Mouse (Mus musculus): ENCODE data around the gene Arfgap1. TPM values are rescaled to one million over a fixed set of nuclear protein-coding genes. Genes with fewer than 3 reads are reported as not detected.

Gene Arfgap1
- 10 to 100 TPM; 25.6 to 47.4 TPM for polyA plus RNA-seq (2012; fragmentation: generic; extraction: Trizol)

DNA sequence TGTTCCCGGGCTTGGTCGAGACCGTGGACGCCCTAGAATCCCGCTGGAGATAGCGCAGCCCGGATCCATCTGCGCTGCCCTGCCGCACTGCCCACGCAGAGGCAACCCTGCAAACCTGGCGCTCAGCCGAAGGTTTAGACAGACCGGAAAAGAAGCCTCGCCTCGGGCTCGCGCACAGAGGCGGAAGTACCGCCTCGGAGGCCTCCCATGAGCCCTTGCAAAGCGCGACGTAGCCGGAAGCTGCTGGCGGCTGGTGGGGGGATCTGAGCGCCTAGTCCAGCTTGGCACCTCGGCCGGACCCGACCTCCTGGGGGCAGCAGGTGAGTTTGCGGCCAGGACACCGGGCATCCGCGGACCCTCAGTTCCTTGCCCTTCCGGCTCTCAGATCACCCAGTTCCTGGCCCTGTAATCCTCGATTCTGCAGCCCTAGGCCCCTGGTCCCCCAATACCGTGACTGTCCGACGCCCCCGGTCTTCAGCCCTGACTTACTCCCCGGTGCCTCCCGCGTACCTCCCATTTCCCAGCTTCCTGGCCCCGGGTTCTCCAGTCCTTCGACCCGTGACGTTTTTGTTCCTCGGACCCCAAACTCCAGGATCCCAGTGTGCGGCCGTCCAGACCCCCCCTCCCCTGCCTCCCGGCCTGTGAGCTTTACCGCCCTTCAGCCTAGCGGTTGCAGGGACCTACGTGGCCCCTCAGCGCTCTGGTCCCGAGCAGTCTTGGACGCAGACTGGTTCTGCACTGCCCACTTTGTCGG is at the start of gene Arfgap1:
TSS of gene Arfgap1 (plus strand) at position 216 of the 754 bp plus-strand sequence.

GRCm38 (mm10) chr2:180920810-180921400 is 46.1 kb upstream of the Arfgap1 start, which contains the start of gene Ythdf1:
Gene Ythdf1 (minus strand): TSS chr2:180920949.

DNA sequence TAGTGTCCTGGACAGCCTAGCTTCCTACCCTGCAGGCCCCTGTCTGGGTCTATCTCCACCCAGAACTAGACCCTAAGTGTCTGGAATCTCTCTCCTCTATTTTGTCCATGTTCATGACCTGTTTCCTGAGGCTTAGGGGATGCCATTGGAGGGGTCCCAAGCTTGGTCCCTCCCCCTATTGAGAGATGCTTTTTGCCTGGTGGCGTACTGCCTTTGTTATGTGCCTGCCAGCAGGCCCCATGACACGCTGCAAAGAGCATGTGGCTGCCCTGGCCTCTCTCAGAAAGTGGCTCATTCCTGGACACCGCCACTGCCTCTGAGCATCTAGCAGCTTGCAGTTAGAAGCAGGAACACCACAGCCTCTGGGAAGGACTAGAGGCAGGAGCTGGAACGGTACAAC is 38.3 kb upstream of the Arfgap1 start, which contains the start of gene Birc7:
TSS of gene Birc7 (plus strand) at position 301 of the 400 bp plus-strand sequence.

GRCm38 (mm10) chr2:180954061-180955047 is 12.7 kb upstream of the Arfgap1 start, which contains the start of gene Nkain4:
Gene Nkain4 (minus strand): TSS chr2:180954699.

GRCm38 (mm10) chr2:180986449-180986848 is 19.4 kb downstream of the Arfgap1 start, which contains the start of gene Col20a1:
Gene Col20a1 (plus strand): TSS chr2:180986535.

Other genes starting within 250 kb of the Arfgap1 start
- gene Slc17a9, start 242.0 kb upstream of the Arfgap1 start, polyA plus RNA-seq (2012; fragmentation: generic; extraction: Trizol) = under 1 TPM in 1 of 2 experiments, not detected in 1; 0.28 TPM
- not detected for gene Bhlhe23, start 190.3 kb upstream of the Arfgap1 start, polyA plus RNA-seq (2012; fragmentation: generic; extraction: Trizol)
- 10 to 100 TPM in 1 of 2 experiments, 1 to 10 TPM in 1; 8.9 to 21.8 TPM for gene Ythdf1, start 46.3 kb upstream of the Arfgap1 start, polyA plus RNA-seq (2012; fragmentation: generic; extraction: Trizol)
- gene Birc7, start 38.2 kb upstream of the Arfgap1 start, polyA plus RNA-seq (2012; fragmentation: generic; extraction: Trizol) = not detected
- not detected for gene Nkain4, start 12.5 kb upstream of the Arfgap1 start, polyA plus RNA-seq (2012; fragmentation: generic; extraction: Trizol)
- gene Col20a1, start 19.3 kb downstream of the Arfgap1 start, polyA plus RNA-seq (2012; fragmentation: generic; extraction: Trizol) = under 1 TPM; 0.08 to 0.86 TPM
- not detected for gene Chrna4, start 76.3 kb downstream of the Arfgap1 start, polyA plus RNA-seq (2012; fragmentation: generic; extraction: Trizol)
- gene Kcnq2, start 168.1 kb downstream of the Arfgap1 start, polyA plus RNA-seq (2012; fragmentation: generic; extraction: Trizol) = not detected
- gene Eef1a2, start 189.8 kb downstream of the Arfgap1 start, polyA plus RNA-seq (2012; fragmentation: generic; extraction: Trizol) = not detected
- 10 to 100 TPM; 54.2 to 64.2 TPM for gene Ppdpf, start 220.0 kb downstream of the Arfgap1 start, polyA plus RNA-seq (2012; fragmentation: generic; extraction: Trizol)
- gene Ptk6, start 235.6 kb downstream of the Arfgap1 start, polyA plus RNA-seq (2012; fragmentation: generic; extraction: Trizol) = not detected
- under 1 TPM in 1 of 2 experiments, not detected in 1; 0.04 TPM for gene Srms, start 246.0 kb downstream of the Arfgap1 start, polyA plus RNA-seq (2012; fragmentation: generic; extraction: Trizol)